Mouse (Mus musculus) CH12.LX (cell line): ENCODE results near the gene Ficd. TPM values are rescaled to one million over a fixed set of nuclear protein-coding genes. Genes with fewer than 3 reads are reported as not detected.

Experiments used
- DNase-seq: peaks from one replicate; pipeline ENCODE4 v3.0.0-alpha.2; 2013; ENCODE audit errors: extremely low read depth
- H3K27ac ChIP-seq: 2 replicates; pipeline ENCODE4 v1.5.1; 2012; ENCODE audit warnings: low read depth, mild to moderate bottlenecking, control low read depth, moderate library complexity; ENCODE audit not compliant: insufficient read depth
- H3K27me3 ChIP-seq: replicated peaks from 2 replicates; pipeline ENCODE3; 2012; ENCODE audit warnings: inconsistent platforms
- H3K36me3 ChIP-seq, 2 experiments: replicated peaks in 1 of 2; 2 replicates each; pipeline versions ENCODE3 to v1.6.1; 2012; ENCODE audit warnings: inconsistent platforms in 1 of 2, low read length in 1 of 2, mild to moderate bottlenecking in 1 of 2, mixed read lengths in 1 of 2, moderate library complexity in 1 of 2; ENCODE audit not compliant: control insufficient read depth in 1 of 2, insufficient read depth in 1 of 2
- H3K4me1 ChIP-seq, 2 experiments: 2 replicates each; pipeline ENCODE4 v1.6.1; 2012; ENCODE audit warnings: inconsistent platforms in 1 of 2, moderate library complexity in 1 of 2; ENCODE audit not compliant: insufficient read depth in 2 of 2, control insufficient read depth in 1 of 2
- H3K4me2 ChIP-seq: 2 replicates; pipeline ENCODE4 v1.6.1; 2012; ENCODE audit warnings: low read depth, mild to moderate bottlenecking, control low read depth; ENCODE audit not compliant: poor library complexity, insufficient read depth, severe bottlenecking
- H3K4me3 ChIP-seq, 3 experiments: fragments of 150-350 bp in 1 of 3; sonication (generic) in 1 of 3; replicated peaks in 1 of 3; 2 replicates each; pipeline versions ENCODE3 to v1.5.1; 2011 to 2012; ENCODE audit warnings: low read depth in 2 of 3, low read length in 2 of 3, mild to moderate bottlenecking in 2 of 3, moderate library complexity in 2 of 3, control low read depth in 1 of 3, improper control_type of control experiment in 1 of 3, inconsistent platforms in 1 of 3, mixed read lengths in 1 of 3; ENCODE audit not compliant: poor library complexity in 1 of 3
- H3K79me2 ChIP-seq: replicated peaks from 2 replicates; pipeline ENCODE4 v1.6.1; 2012; ENCODE audit warnings: mild to moderate bottlenecking, moderate library complexity; ENCODE audit not compliant: control insufficient read depth, poor library complexity, insufficient read depth, severe bottlenecking; ENCODE audit errors: extremely low read depth
- H3K9ac ChIP-seq: 2 replicates; pipeline ENCODE4 v1.6.1; 2012; ENCODE audit warnings: low read depth, mild to moderate bottlenecking, control low read depth, moderate library complexity; ENCODE audit not compliant: insufficient read depth
- H3K9me3 ChIP-seq: replicated peaks from 2 replicates; pipeline ENCODE3; 2012; ENCODE audit warnings: low read length, inconsistent platforms, mixed read lengths
- BHLHE40 ChIP-seq: IDR thresholded peaks from 2 replicates; pipeline ENCODE4 v1.6.1; 2011; ENCODE audit warnings: mild to moderate bottlenecking, low read depth, low read length, improper control_type of control experiment
- CHD1 ChIP-seq: IDR thresholded peaks from 2 replicates; pipeline ENCODE4 v1.6.1; 2012; ENCODE audit warnings: low read depth, low read length, improper control_type of control experiment, inconsistent platforms
- CHD2 ChIP-seq: IDR thresholded peaks from 2 replicates; pipeline ENCODE4 v1.6.1; 2011; ENCODE audit warnings: low read length, improper control_type of control experiment
- CTCF ChIP-seq, 2 experiments: IDR thresholded peaks in 1 of 2; conservative IDR thresholded peaks in 1 of 2; 2 replicates each; pipeline ENCODE4 v1.5.1; 2011 to 2012; ENCODE audit warnings: low read depth in 2 of 2, low read length in 2 of 2, improper control_type of control experiment in 1 of 2, inconsistent platforms in 1 of 2, mild to moderate bottlenecking in 1 of 2, moderate library complexity in 1 of 2
- E2F4 ChIP-seq: IDR thresholded peaks from 2 replicates; pipeline ENCODE4 v1.6.1; 2011; ENCODE audit warnings: low read depth, low read length, improper control_type of control experiment; ENCODE audit not compliant: insufficient replicate concordance
- ELF1 ChIP-seq: IDR thresholded peaks from 2 replicates; pipeline ENCODE4 v1.6.1; 2014; ENCODE audit warnings: low read depth, mild to moderate bottlenecking, inconsistent platforms, low read length, improper control_type of control experiment
- EP300 ChIP-seq: IDR thresholded peaks from 2 replicates; pipeline ENCODE4 v1.6.1; 2011; ENCODE audit warnings: low read length, improper control_type of control experiment
- ETS1 ChIP-seq: conservative IDR thresholded peaks from 2 replicates; pipeline ENCODE4 v1.6.1; 2012; ENCODE audit warnings: low read depth, mild to moderate bottlenecking, inconsistent platforms, low read length, improper control_type of control experiment, moderate library complexity
- GABPA ChIP-seq: IDR thresholded peaks from 2 replicates; pipeline ENCODE4 v1.6.1; 2012; ENCODE audit warnings: low read depth, low read length, improper control_type of control experiment, inconsistent platforms; ENCODE audit not compliant: insufficient replicate concordance
- IRF4 ChIP-seq: IDR thresholded peaks from 2 replicates; pipeline ENCODE4 v1.6.1; 2014; ENCODE audit warnings: low read depth, mild to moderate bottlenecking, inconsistent platforms, low read length, improper control_type of control experiment
- JUN ChIP-seq: IDR thresholded peaks from 2 replicates; pipeline ENCODE4 v1.6.1; 2011; ENCODE audit warnings: low read depth, mild to moderate bottlenecking, low read length, improper control_type of control experiment, moderate library complexity; ENCODE audit not compliant: insufficient read depth
- JUND ChIP-seq: conservative IDR thresholded peaks from 2 replicates; pipeline ENCODE4 v1.6.1; 2011; ENCODE audit warnings: low read depth, low read length, improper control_type of control experiment
- KAT2A ChIP-seq: IDR thresholded peaks from 2 replicates; pipeline ENCODE4 v1.6.1; 2012; ENCODE audit warnings: low read length, improper control_type of control experiment, inconsistent platforms; ENCODE audit not compliant: insufficient replicate concordance
- MAFK ChIP-seq: IDR thresholded peaks from 2 replicates; pipeline ENCODE4 v1.6.1; 2011; ENCODE audit warnings: low read length, improper control_type of control experiment; ENCODE audit not compliant: insufficient replicate concordance
- MAX ChIP-seq: IDR thresholded peaks from 2 replicates; pipeline ENCODE4 v1.6.1; 2011; ENCODE audit warnings: low read length, improper control_type of control experiment
- MAZ ChIP-seq: IDR thresholded peaks from 2 replicates; pipeline ENCODE4 v1.6.1; 2012; ENCODE audit warnings: low read depth, mild to moderate bottlenecking, inconsistent platforms, low read length, improper control_type of control experiment, moderate library complexity
- MEF2A ChIP-seq: IDR thresholded peaks from 2 replicates; pipeline ENCODE4 v1.6.1; 2014; ENCODE audit warnings: low read depth, mild to moderate bottlenecking, inconsistent platforms, low read length, improper control_type of control experiment, borderline replicate concordance
- MXI1 ChIP-seq: IDR thresholded peaks from 2 replicates; pipeline ENCODE4 v1.6.1; 2011; ENCODE audit warnings: mild to moderate bottlenecking, low read depth, low read length, improper control_type of control experiment
- MYC ChIP-seq: IDR thresholded peaks from 2 replicates; pipeline ENCODE4 v1.6.1; 2011; ENCODE audit warnings: low read depth, mild to moderate bottlenecking, improper control_type of control experiment, low read length
- NELFE ChIP-seq: IDR thresholded peaks from 2 replicates; pipeline ENCODE4 v1.6.1; 2011; ENCODE audit warnings: low read depth, low read length, improper control_type of control experiment
- NRF1 ChIP-seq: IDR thresholded peaks from 2 replicates; pipeline ENCODE4 v1.6.1; 2014; ENCODE audit warnings: low read depth, mild to moderate bottlenecking, inconsistent platforms, low read length, improper control_type of control experiment, moderate library complexity
- PAX5 ChIP-seq: IDR thresholded peaks from 2 replicates; pipeline ENCODE4 v1.6.1; 2012; ENCODE audit warnings: low read length, inconsistent platforms, mixed read lengths
- POLR2A ChIP-seq: IDR thresholded peaks from 2 replicates; pipeline ENCODE4 v1.6.1; 2011; ENCODE audit warnings: low read depth, mild to moderate bottlenecking, improper control_type of control experiment, low read length
- POLR2AphosphoS2 ChIP-seq: IDR thresholded peaks from 2 replicates; pipeline ENCODE4 v1.6.1; 2011; ENCODE audit warnings: low read depth, low read length, improper control_type of control experiment
- RAD21 ChIP-seq: IDR thresholded peaks from 2 replicates; pipeline ENCODE4 v1.6.1; 2011; ENCODE audit warnings: low read depth, mild to moderate bottlenecking, low read length, improper control_type of control experiment, moderate library complexity
- RCOR1 ChIP-seq: conservative IDR thresholded peaks from 2 replicates; pipeline ENCODE4 v1.6.1; 2012; ENCODE audit warnings: low read depth, mild to moderate bottlenecking, inconsistent platforms, low read length, improper control_type of control experiment
- SIN3A ChIP-seq: IDR thresholded peaks from 2 replicates; pipeline ENCODE4 v1.6.1; 2012; ENCODE audit warnings: low read length, improper control_type of control experiment, inconsistent platforms
- SMC3 ChIP-seq: IDR thresholded peaks from 2 replicates; pipeline ENCODE4 v1.6.1; 2011; ENCODE audit warnings: low read depth, low read length, improper control_type of control experiment
- TBP ChIP-seq: conservative IDR thresholded peaks from 2 replicates; pipeline ENCODE4 v1.6.1; 2011; ENCODE audit warnings: low read depth, low read length, improper control_type of control experiment
- UBTF ChIP-seq: IDR thresholded peaks from 2 replicates; pipeline ENCODE4 v1.6.1; 2012; ENCODE audit warnings: low read depth, mild to moderate bottlenecking, inconsistent platforms, low read length, improper control_type of control experiment, moderate library complexity
- USF2 ChIP-seq: conservative IDR thresholded peaks from 2 replicates; pipeline ENCODE4 v1.6.1; 2011; ENCODE audit warnings: low read depth, low read length, improper control_type of control experiment
- ZC3H11A ChIP-seq: IDR thresholded peaks from 2 replicates; pipeline ENCODE4 v1.6.1; 2012; ENCODE audit warnings: low read depth, mild to moderate bottlenecking, inconsistent platforms, low read length, improper control_type of control experiment
- ZKSCAN1 ChIP-seq: IDR thresholded peaks from 2 replicates; pipeline ENCODE4 v1.6.1; 2012; ENCODE audit warnings: low read depth, inconsistent platforms, low read length, improper control_type of control experiment, borderline replicate concordance
- ZMIZ1 ChIP-seq: IDR thresholded peaks from 2 replicates; pipeline ENCODE4 v1.6.1; 2012; ENCODE audit warnings: low read depth, mild to moderate bottlenecking, inconsistent platforms, low read length, improper control_type of control experiment
- dilution Hi-C: fragments of 300-500 bp; cut with MboI; formaldehyde crosslinking; loops from 2 replicates; pipeline ENCODE4 v1.14.3; 2020; ENCODE audit warnings: low sequenced_read_pairs; ENCODE audit not compliant: extremely low pct_unique_long_range_greater_than_20kb, extremely low pct_ligation_motif_present
- in situ Hi-C: fragments of 300-500 bp; cut with MboI; formaldehyde crosslinking; loops from 3 replicates; pipeline ENCODE4 v1.14.3; 2019; ENCODE audit warnings: low sequenced_read_pairs, low pct_ligation_motif_present, low pct_unique_long_range_greater_than_20kb, mixed read lengths
- polyA plus RNA-seq: library from polyadenylated mRNA; unstranded; fragments of >175 nt; gene quantifications from 2 replicates; pipeline ENCODE4 v1.2.1, GENCODE M21; 2012; ENCODE audit warnings: low read depth; ENCODE audit not compliant: insufficient read length
- total RNA-seq, 2 experiments: library from RNA; depleted of rRNA; stranded (reverse); fragments of 300-350 nt in 1 of 2; fragments of >200 nt in 1 of 2; gene quantifications; 2 replicates each; pipeline ENCODE4 v1.2.3; 2012 to 2014

The Ficd gene
- total and polyA plus RNA-seq, 3 experiments: 2.4 to 2.5 (median 2.4) TPM

GRCm38 (mm10) chr5:113771213-113772162, 35.9 kb downstream of the Ficd start (continued):
- TF ChIP-seq CHD1 (peak; percentile 57; the same call in 1 of the 2 replicates), E2F4 (0 out of 2 replicates have a peak, but pooled peaks have one; percentile 35), MAZ (peak; percentile 69; the same call in 1 of the 2 replicates)

GRCm38 (mm10) chr5:113772450-113772895, 36.9 kb downstream of the Ficd start, which contains the start of the genes Sart3 and Iscu:
TSS of gene Sart3 (minus strand) at chr5:113772510.
TSS of gene Iscu (plus strand) at chr5:113772748.
- peaks cover 42 to 67% of the 10 kb centered on the region in 2 experiments for H3K4me1 ChIP-seq
- peak; percentile 69 for TF ChIP-seq MEF2A
- peak; percentile 39; the same call in 1 of the 2 replicates for TF ChIP-seq NELFE
- peak; percentile 98 for TF ChIP-seq MAX
- peak; percentile 74 for TF ChIP-seq POLR2A
- peak; percentile 57; the same call in 1 of the 2 replicates for TF ChIP-seq UBTF
- TF ChIP-seq IRF4: peak; percentile 55; the same call in 1 of the 2 replicates
- TF ChIP-seq ETS1: peak; percentile 56
- TF ChIP-seq MAFK: no peak
- TF ChIP-seq ZC3H11A: no peak
- peak; percentile 4; the same call in 1 of the 2 replicates for TF ChIP-seq USF2
- no peak for TF ChIP-seq EP300
- peak; percentile 77; the same call in 1 of the 2 replicates for TF ChIP-seq MYC
- TF ChIP-seq ELF1: peak; percentile 73
- TF ChIP-seq E2F4: peak; percentile 93; the same call in 1 of the 2 replicates
- peak; percentile 50; the same call in 1 of the 2 replicates for TF ChIP-seq BHLHE40
- no peak for TF ChIP-seq JUND
- no peak for TF ChIP-seq POLR2AphosphoS2
- TF ChIP-seq ZKSCAN1: no peak
- TF ChIP-seq GABPA: peak; percentile 32; the same call in 1 of the 2 replicates
- TF ChIP-seq KAT2A: peak; percentile 79; the same call in 1 of the 2 replicates
- no peak for TF ChIP-seq PAX5
- TF ChIP-seq CTCF (conservative IDR thresholded peaks at IDR 0.05 in 1 of 2, IDR thresholded peaks at IDR 0.05 in 1 of 2; ENCODE audit: low read depth in 2 of 2, low read length in 2 of 2): no peak
- TF ChIP-seq NRF1: peak; percentile 92
- TF ChIP-seq JUN: no peak
- TF ChIP-seq SMC3: no peak
- peak; percentile 61; the same call in 1 of the 2 replicates for TF ChIP-seq TBP
- peak; percentile 56 for TF ChIP-seq ZMIZ1
- no peak for TF ChIP-seq RAD21
- TF ChIP-seq CHD2: no peak
- no peak for TF ChIP-seq RCOR1
- no peak; the same call in none of the 2 replicates for TF ChIP-seq SIN3A
- peak; percentile 98 for TF ChIP-seq MXI1

More at GRCm38 (mm10) chr5:113772450-113772895, 36.9 kb downstream of the Ficd start, which contains the start of the genes Sart3 and Iscu:
- peaks cover 53% of the 10 kb centered on the region for H3K79me2 ChIP-seq
- in situ Hi-C loops (loop anchor here (10.0 kb wide), 1 partner anchor 62 kb away; the partner anchor contains the start of gene Selplg), dilution Hi-C loops (no loop called here)
- peak within 1 kb of the TSS; percentile 98 to 100 (median 98) for H3K4me3 ChIP-seq
- H3K4me2 ChIP-seq: peak within 1 kb of the TSS; percentile 99
- DNase-seq: peak; percentile 92
- H3K27me3 ChIP-seq: no peaks in the 10 kb centered on the region
- H3K27ac ChIP-seq: peak within 1 kb of the TSS; percentile 82
- no peaks in the 10 kb centered on the region for H3K9me3 ChIP-seq
- H3K9ac ChIP-seq: peak within 1 kb of the TSS; percentile 92
- peaks cover 38 to 50% of the 10 kb centered on the region in 2 experiments for H3K36me3 ChIP-seq
